Mouse (Mus musculus) forelimb bud, embryonic 11.5 days (tissue): ENCODE measurements around the gene N4bp1.

Source experiments
- DNase-seq: peaks from one replicate; pipeline ENCODE4 v3.0.0-alpha.2; 2012; ENCODE audit warnings: low read depth, low spot score

The N4bp1 gene

DNA sequence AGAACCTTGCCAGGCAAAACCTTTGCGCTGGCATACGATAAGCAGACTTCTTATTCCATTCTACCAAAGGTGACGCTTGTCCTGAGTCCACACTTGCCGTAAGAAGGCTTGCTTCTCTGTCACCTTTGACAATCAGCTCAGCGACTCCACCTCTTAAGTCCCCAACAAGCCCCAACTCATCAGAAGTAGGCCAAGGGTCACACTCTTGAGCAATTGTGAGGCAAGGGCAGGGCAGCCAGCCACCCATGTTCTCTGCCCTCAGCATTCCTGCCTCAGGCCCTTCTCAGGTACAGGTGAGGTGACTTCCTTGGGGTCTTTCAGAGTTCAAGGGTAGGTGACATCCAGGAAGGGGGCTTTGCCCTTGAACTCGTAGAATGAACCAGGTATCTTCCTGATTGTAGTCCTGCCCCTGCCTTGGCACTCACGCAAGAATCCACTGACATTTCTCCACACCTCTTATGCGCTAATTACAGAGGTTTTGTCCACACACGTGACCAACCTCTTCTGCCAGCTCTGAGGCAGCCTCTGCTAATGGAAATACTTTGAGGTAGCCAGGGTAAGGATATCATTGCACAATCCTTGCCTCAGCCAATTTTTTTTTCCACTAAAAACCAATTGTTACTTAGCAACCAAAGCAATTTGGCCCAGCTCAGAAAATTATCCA, 118.4 kb downstream of the N4bp1 start:
- DNase-seq, result no peak

DNA sequence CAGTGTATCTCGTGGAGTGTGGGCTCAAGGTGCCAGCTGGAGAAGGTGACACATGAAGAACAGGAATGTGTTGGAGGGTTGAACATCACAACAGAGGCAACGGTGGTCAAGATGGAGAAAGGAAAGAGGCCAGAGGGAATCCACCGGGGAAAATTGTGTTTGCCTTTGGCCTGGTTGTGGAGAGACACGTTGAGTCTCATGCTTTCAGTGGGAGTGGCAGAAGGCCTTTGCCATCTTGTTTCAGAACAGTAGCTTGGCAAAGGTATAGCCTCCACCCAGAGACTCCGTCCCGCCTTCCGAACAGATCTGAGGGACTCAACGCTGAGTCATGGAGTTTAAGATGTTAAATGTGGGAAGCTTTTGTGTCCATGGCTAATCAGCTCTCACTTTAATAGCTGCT, 119.4 kb downstream of the N4bp1 start:
- no peak for DNase-seq

DNA sequence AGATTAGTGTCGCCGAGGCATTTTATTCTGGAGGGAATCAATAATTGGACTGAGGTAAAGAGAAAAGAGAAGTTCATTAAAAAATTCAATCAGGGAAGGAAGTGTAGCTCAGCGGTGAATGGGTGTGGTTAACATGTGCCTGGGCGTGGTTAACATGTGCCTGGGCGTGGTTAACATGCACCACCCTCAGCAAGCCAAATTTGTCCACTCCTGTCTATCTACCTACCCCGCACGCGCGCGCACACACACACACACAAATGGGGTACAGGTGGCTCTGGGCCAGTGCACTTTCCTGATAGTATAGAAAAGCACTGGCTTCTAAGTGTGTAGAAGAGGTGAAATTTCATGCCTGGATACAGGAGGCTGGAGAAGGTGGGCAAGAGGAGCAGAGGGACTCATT, 119.9 kb downstream of the N4bp1 start:
- DNase-seq, result no peak

DNA sequence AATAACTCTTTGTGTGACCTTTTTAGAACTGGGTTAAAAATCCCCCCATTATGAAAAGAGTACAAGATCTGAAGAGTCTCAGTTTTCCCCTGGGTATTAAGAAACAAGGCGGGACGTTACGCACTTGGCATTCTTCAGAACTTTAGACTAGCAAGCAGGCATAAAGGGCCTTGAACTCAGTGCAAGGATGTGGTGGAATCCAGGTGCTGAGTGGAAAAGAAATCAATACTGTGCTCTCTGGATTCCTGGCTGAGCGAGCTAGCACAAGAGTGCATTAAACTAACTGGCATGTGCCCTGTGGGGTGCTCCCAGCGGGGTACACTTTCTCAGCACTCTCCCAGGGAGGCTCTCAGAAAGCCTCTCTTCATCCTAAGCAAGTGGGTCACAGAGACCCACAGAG, 122.3 kb downstream of the N4bp1 start:
- no peak for DNase-seq

DNA sequence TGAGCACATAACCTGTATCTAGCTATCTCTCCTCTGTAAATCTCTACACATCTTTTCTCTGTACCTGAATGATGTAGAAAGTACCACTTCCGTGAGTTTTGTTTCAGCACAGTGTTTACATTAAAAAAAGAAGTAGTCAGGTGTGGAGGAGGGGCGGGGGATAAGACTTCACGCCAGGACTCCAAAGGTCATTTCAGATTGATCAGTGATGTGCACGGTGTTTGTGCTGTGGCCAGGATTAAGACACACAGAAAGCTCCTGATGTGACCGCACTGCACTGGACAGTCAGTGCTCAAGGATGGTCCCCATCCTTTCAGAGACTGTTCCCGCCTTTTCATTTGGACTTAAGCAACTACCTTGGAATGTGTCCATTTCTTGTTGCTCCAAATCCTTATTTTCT, 124.3 kb downstream of the N4bp1 start:
- no peak for DNase-seq

DNA sequence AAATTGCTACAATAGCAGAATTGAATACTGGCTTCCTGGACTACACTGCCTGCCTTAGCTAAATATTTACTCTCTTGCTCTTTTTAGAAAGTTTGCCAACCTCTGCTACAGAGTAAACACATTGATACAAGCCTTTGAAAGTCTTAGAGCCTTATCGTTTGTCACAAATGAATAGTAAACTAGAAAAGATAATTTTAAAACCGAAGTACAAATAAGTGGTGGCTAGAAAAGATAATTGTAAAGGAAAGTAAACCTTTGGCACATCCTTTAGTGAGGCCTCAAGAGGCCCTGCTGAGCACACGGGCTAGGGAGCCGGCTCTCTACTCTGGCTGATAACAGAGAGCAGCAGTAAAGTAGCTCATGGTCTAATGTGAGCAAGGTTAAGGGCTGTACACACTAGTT, 126.0 kb downstream of the N4bp1 start:
- DNase-seq, result no peak

DNA sequence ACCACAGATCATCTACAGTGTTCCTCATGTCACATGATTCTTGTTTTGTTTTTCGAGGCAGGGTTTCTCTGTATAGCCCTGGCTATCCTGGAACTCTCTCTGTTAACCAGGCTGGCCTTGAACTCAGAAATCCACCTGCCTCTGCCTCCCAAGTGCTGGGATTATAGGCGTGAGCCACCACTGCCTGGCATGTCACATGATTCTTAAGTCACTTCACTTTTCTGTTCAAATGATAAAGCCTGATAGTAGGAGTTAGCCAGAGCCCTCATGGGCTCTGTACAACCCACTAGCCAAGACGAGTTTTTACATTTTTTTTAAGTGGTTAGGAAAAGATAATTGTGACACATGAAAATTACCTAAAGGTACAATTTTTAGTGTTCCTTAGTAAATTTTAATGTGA, 126.4 kb downstream of the N4bp1 start:
- no peak for DNase-seq
